Mouse (Mus musculus) thymus, adult 2 months (tissue): ENCODE results near the gene Cbl. TPM values are rescaled to one million over a fixed set of nuclear protein-coding genes. Genes with fewer than 3 reads are reported as not detected.

Experiments
- DNase-seq: peaks from one replicate; pipeline ENCODE4 v3.0.0; 2021
- H3K27ac ChIP-seq: fragments of 200-500 bp; 2 replicates; pipeline ENCODE4 v1.5.1; 2012; ENCODE audit warnings: low read length, control low read depth; ENCODE audit not compliant: control insufficient read depth, insufficient read depth
- H3K27me3 ChIP-seq: fragments of 200-500 bp; 2 replicates; pipeline ENCODE4 v1.6.1; 2012; ENCODE audit warnings: mild to moderate bottlenecking, low read length, moderate library complexity, mixed read lengths; ENCODE audit not compliant: control insufficient read depth, insufficient read depth
- H3K36me3 ChIP-seq: fragments of 200-500 bp; 2 replicates; pipeline ENCODE4 v1.6.1; 2012; ENCODE audit warnings: mild to moderate bottlenecking, low read length, moderate library complexity; ENCODE audit not compliant: control insufficient read depth, insufficient read depth
- H3K4me1 ChIP-seq: fragments of 200-500 bp; replicated peaks from 2 replicates; pipeline ENCODE4 v1.6.1; 2012; ENCODE audit warnings: low read length; ENCODE audit not compliant: control insufficient read depth, insufficient read depth
- H3K4me3 ChIP-seq: fragments of 200-500 bp; 2 replicates; pipeline ENCODE4 v1.5.1; 2012; ENCODE audit warnings: mild to moderate bottlenecking, low read length, control low read depth, moderate library complexity; ENCODE audit not compliant: control insufficient read depth, insufficient read depth
- CTCF ChIP-seq: fragments of 200-500 bp; IDR thresholded peaks from 2 replicates; pipeline ENCODE4 v1.5.1; 2012; ENCODE audit warnings: mild to moderate bottlenecking, control low read depth, low read length, moderate library complexity, borderline replicate concordance; ENCODE audit not compliant: control insufficient read depth, poor library complexity, insufficient read depth; ENCODE audit errors: extremely low read depth
- POLR2A ChIP-seq: fragments of 200-500 bp; IDR thresholded peaks from 2 replicates; pipeline ENCODE4 v1.6.1; 2012; ENCODE audit warnings: mild to moderate bottlenecking, low read length, control low read depth, moderate library complexity; ENCODE audit not compliant: control insufficient read depth, poor library complexity, insufficient read depth; ENCODE audit errors: extremely low read depth
- WGBS: fragments of 180-500 bp; shearing (Covaris S2); methylation state at CpG from one replicate; pipeline ENCODE4 v1.1.7; 2018; 5-methylcytosine and 5-hydroxymethylcytosine counted together
- polyA plus RNA-seq: library from polyadenylated mRNA; depleted of rRNA; stranded (reverse); fragments of >200 nt; gene quantifications from 2 replicates; pipeline ENCODE4 v1.2.3, GENCODE M21; 2012

The Cbl gene
- polyA plus RNA-seq, 1 experiment = 132 TPM

DNA sequence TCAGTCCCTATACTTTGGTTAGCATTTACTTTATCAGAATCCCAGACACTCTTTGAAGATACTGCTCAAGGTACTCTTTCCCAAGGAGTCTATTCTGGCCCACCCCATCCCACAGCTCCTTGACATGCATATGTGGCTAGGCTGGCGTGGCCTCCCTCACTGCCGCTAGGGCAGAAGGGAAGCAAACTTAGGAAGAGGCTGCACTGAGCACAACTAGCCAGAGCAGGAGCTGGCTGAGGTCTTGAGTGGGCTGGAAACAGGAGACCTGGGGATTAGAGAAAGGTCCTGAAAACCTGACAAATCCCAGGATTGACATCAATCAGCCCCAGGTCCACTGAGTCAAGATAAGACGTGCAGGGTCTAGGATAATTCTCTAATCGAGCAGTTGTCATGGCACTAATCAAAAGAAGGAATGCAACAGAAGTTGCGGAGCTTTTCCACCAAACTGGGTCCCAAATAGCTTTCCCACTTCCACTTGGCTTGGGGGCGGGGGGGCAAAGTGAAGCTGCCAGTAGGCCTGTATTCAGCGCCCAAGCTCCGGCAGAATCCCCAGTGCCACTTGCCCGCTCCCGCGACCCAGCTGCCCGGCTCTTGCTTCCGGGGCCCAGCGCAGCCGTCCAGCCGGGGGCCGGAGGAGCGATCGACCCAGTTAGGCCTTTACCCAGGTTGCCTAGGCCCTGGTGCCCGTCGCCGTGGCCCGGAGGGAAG is 33.6 kb upstream of the Cbl start:
- peak; percentile 35 for DNase-seq
- Histone ChIP-seq H3K4me1 (peaks cover 19% of the 10 kb centered on the region), H3K27me3 (no peaks in the 10 kb centered on the region), H3K4me3 (peak overlapping the region; percentile 65), H3K27ac (peak overlapping the region; percentile 29; the same call in 1 of the 2 replicates), H3K36me3 (no peaks in the 10 kb centered on the region)
- TF ChIP-seq CTCF = no peak
- TF ChIP-seq POLR2A = 0 out of 2 replicates have a peak, but pooled peaks have one; percentile 40
- 17% methylated on average over 23 of the region's 23 CpGs for WGBS

DNA sequence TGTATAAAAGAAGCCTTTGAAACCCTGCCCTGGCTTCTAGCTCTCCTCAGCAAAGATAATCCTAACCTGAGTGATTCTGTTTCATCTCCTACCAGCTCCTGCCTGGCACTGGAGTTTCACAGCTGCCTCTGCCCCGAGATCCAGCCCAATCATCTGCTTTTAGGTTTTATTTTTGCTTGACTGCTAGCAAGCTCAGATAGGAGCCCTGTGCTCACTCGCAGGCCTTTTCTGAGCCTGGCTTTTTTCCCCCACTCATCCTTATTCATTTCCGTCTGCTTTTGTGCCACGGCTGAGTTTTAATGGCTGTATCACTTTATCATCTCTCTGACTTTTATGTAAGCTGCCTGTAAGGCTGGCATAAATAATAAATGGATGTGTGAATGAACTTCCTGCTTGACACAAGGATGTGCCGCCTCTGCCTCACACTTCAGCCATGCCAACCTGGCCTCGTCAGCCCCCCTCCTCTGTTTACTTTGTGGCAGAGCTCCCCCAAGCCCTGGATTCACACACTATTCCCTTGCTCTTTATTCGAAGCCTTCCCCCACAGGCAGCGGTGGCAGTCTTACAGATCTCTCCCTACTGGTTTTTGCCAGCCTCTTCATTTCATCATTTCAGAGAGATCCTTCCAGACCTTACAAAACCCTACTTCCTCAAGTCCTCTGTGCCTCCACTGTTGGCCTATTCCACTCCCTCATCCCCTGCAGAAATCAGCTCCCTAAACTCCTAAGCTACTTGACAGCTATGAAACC is 32.8 kb upstream of the Cbl start:
- TF ChIP-seq POLR2A (no peak), CTCF (no peak)
- H3K27me3 ChIP-seq = no peaks in the 10 kb centered on the region
- H3K4me3 ChIP-seq = no peak overlapping the region
- peaks cover 21% of the 10 kb centered on the region for H3K4me1 ChIP-seq
- H3K27ac ChIP-seq = peak overlapping the region; percentile 29; the same call in 1 of the 2 replicates
- no peaks in the 10 kb centered on the region for H3K36me3 ChIP-seq
- WGBS = 84% methylated on average over 8 of the region's 8 CpGs
- no peak for DNase-seq

DNA sequence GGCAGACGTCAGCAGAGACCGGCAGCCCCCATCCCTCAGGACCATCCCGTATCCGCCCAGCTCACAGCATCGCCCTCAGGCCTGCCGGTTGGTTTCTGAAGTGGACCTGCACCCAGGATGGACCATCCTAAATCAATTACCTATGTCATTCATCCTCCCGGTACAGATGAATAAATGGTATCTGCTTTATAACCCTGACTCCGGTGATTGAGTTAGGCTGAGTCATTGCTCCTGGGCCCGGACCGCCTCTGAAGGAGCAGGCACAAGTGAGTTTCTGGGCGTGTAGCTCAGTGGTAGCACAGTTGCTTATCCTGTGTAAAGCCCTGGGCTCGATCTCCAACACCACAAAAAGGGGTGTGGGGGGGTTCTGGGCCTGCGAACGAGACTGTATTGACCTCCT is 27.5 kb upstream of the Cbl start:
- Histone ChIP-seq H3K27me3 (no peaks in the 10 kb centered on the region), H3K4me3 (no peak overlapping the region), H3K36me3 (no peaks in the 10 kb centered on the region), H3K27ac (no peak overlapping the region), H3K4me1 (peaks cover 12% of the 10 kb centered on the region)
- no peak for DNase-seq
- TF ChIP-seq POLR2A (no peak), CTCF (no peak)
- 98% methylated on average over 14 of the region's 14 CpGs for WGBS

DNA sequence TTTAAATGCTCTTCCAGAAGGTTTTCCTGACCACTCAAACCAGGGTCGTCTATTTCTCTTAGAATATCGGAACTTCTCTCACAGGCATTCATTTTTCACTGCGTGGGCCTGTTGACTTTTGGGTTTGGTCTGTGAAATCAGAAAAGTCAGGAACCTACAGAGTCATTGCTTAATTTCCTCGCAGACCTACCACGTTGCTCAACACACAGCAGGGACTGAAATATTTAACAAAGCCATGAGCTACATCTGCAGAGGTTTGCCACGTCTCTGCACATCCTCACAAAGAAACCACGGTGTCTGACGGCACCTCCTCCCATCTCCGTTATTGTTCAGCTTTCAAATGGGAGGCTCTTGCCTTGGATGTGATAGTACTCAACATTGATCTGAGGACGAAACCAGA is 25.2 kb upstream of the Cbl start:
- H3K27ac ChIP-seq = no peak overlapping the region
- no peak for DNase-seq
- peaks cover 24% of the 10 kb centered on the region for H3K4me1 ChIP-seq
- H3K27me3 ChIP-seq = no peaks in the 10 kb centered on the region
- WGBS = 58% methylated on average over 10 of the region's 10 CpGs
- no peak for TF ChIP-seq CTCF
- TF ChIP-seq POLR2A = no peak
- no peaks in the 10 kb centered on the region for H3K36me3 ChIP-seq
- H3K4me3 ChIP-seq = no peak overlapping the region

DNA sequence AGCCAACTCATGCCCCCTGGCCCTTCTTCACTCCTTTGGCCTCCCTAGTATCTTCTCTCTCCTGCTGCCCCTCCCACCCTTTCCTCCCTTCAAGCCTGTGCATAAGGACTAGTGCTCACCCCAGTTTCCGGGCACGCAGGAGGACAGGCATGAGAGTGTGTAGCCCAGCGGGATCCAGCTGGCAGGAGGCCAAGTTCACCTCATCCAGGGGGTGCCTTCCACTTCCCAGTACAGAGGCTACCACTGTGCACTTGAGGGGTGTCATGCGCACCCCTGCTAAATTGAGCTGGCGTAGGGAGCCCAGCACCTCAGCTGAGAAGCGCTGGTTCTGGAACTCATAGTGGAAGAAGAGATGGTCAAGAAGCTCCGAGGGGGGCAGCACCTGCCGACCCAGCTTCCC is 22.4 kb upstream of the Cbl start:
- peaks cover 27% of the 10 kb centered on the region for H3K4me1 ChIP-seq
- no peak overlapping the region for H3K27ac ChIP-seq
- WGBS = 98% methylated on average over 8 of the region's 8 CpGs
- no peak for DNase-seq
- TF ChIP-seq CTCF (no peak), POLR2A (no peak)
- no peak overlapping the region for H3K4me3 ChIP-seq
- no peaks in the 10 kb centered on the region for H3K36me3 ChIP-seq
- no peaks in the 10 kb centered on the region for H3K27me3 ChIP-seq

DNA sequence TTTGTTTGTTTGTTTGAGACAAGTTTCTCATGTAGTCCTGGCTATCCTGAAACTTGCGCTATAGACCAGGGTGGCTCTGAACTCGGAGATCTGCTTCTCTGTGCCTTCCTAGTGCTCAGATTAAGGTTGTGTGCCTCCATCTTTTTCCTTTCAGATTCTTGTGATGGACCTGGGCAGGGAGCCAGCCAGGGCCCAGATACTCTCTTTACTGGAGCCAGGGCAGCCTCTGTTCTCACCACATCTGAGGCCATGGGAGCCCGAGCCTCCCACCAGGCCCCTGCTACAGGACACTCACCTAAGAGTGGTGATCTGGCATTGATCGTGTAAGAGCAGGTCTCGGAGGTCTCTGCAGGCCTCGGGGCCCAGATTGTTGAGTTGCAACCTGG is 21.3 kb upstream of the Cbl start:
- H3K4me3 ChIP-seq = no peak overlapping the region
- TF ChIP-seq POLR2A (no peak), CTCF (no peak)
- WGBS = 93% methylated on average over 6 of the region's 6 CpGs
- H3K36me3 ChIP-seq = no peaks in the 10 kb centered on the region
- no peaks in the 10 kb centered on the region for H3K27me3 ChIP-seq
- DNase-seq = no peak
- no peak overlapping the region for H3K27ac ChIP-seq
- H3K4me1 ChIP-seq = peaks cover 31% of the 10 kb centered on the region
